Mouse (Mus musculus) thymus, adult 2 months (tissue): ENCODE results near the gene Thbs4. TPM values are rescaled to one million over a fixed set of nuclear protein-coding genes. Genes with fewer than 3 reads are reported as not detected.

Experiments
- DNase-seq: peaks from one replicate; pipeline ENCODE4 v3.0.0; 2021
- H3K27ac ChIP-seq: fragments of 200-500 bp; 2 replicates; pipeline ENCODE4 v1.5.1; 2012; ENCODE audit warnings: low read length, control low read depth; ENCODE audit not compliant: control insufficient read depth, insufficient read depth
- H3K27me3 ChIP-seq: fragments of 200-500 bp; 2 replicates; pipeline ENCODE4 v1.6.1; 2012; ENCODE audit warnings: mild to moderate bottlenecking, low read length, moderate library complexity, mixed read lengths; ENCODE audit not compliant: control insufficient read depth, insufficient read depth
- H3K36me3 ChIP-seq: fragments of 200-500 bp; 2 replicates; pipeline ENCODE4 v1.6.1; 2012; ENCODE audit warnings: mild to moderate bottlenecking, low read length, moderate library complexity; ENCODE audit not compliant: control insufficient read depth, insufficient read depth
- H3K4me1 ChIP-seq: fragments of 200-500 bp; replicated peaks from 2 replicates; pipeline ENCODE4 v1.6.1; 2012; ENCODE audit warnings: low read length; ENCODE audit not compliant: control insufficient read depth, insufficient read depth
- H3K4me3 ChIP-seq: fragments of 200-500 bp; 2 replicates; pipeline ENCODE4 v1.5.1; 2012; ENCODE audit warnings: mild to moderate bottlenecking, low read length, control low read depth, moderate library complexity; ENCODE audit not compliant: control insufficient read depth, insufficient read depth
- CTCF ChIP-seq: fragments of 200-500 bp; IDR thresholded peaks from 2 replicates; pipeline ENCODE4 v1.5.1; 2012; ENCODE audit warnings: mild to moderate bottlenecking, control low read depth, low read length, moderate library complexity, borderline replicate concordance; ENCODE audit not compliant: control insufficient read depth, poor library complexity, insufficient read depth; ENCODE audit errors: extremely low read depth
- POLR2A ChIP-seq: fragments of 200-500 bp; IDR thresholded peaks from 2 replicates; pipeline ENCODE4 v1.6.1; 2012; ENCODE audit warnings: mild to moderate bottlenecking, low read length, control low read depth, moderate library complexity; ENCODE audit not compliant: control insufficient read depth, poor library complexity, insufficient read depth; ENCODE audit errors: extremely low read depth
- WGBS: fragments of 180-500 bp; shearing (Covaris S2); methylation state at CpG from one replicate; pipeline ENCODE4 v1.1.7; 2018; 5-methylcytosine and 5-hydroxymethylcytosine counted together
- polyA plus RNA-seq: library from polyadenylated mRNA; depleted of rRNA; stranded (reverse); fragments of >200 nt; gene quantifications from 2 replicates; pipeline ENCODE4 v1.2.3, GENCODE M21; 2012

Thbs4 gene
- polyA plus RNA-seq, 1 experiment, result 3.4 TPM

GRCm38 (mm10) chr13:92751726-92752565 is 42.7 kb downstream of the Thbs4 start:
- 75% methylated on average over 21 of the region's 21 CpGs for WGBS
- no peaks in the 10 kb centered on the region for H3K36me3 ChIP-seq
- H3K4me3 ChIP-seq, result no peak overlapping the region
- H3K27me3 ChIP-seq, result no peaks in the 10 kb centered on the region
- H3K27ac ChIP-seq, result no peak overlapping the region
- H3K4me1 ChIP-seq, result no peaks in the 10 kb centered on the region
- TF ChIP-seq POLR2A (no peak), CTCF (peak; percentile 65; the same call in 1 of the 2 replicates)
- no peak for DNase-seq

GRCm38 (mm10) chr13:92750976-92751518 is 43.6 kb downstream of the Thbs4 start:
- H3K27ac ChIP-seq, result no peak overlapping the region
- DNase-seq, result peak; percentile 77
- WGBS, result 26% methylated on average over 7 of the region's 7 CpGs

GRCm38 (mm10) chr13:92743337-92743736 is 51.3 kb downstream of the Thbs4 start:
- Histone ChIP-seq H3K27ac (no peak overlapping the region), H3K27me3 (no peaks in the 10 kb centered on the region), H3K36me3 (no peaks in the 10 kb centered on the region), H3K4me1 (peaks cover 11% of the 10 kb centered on the region), H3K4me3 (no peak overlapping the region)
- TF ChIP-seq CTCF, result no peak
- TF ChIP-seq POLR2A, result no peak
- DNase-seq, result no peak
- WGBS, result 95% methylated on average over 5 of the region's 5 CpGs

More at GRCm38 (mm10) chr13:92750976-92751518, 43.6 kb downstream of the Thbs4 start:
- H3K4me3 ChIP-seq, result no peak overlapping the region
- H3K36me3 ChIP-seq, result no peaks in the 10 kb centered on the region
- H3K27me3 ChIP-seq, result no peaks in the 10 kb centered on the region
- no peak for TF ChIP-seq POLR2A
- no peak for TF ChIP-seq CTCF
- no peaks in the 10 kb centered on the region for H3K4me1 ChIP-seq

- peaks cover 11% of the 10 kb centered on the region for H3K4me1 ChIP-seq
- H3K36me3 ChIP-seq, result no peaks in the 10 kb centered on the region
- no peak overlapping the region for H3K27ac ChIP-seq
- no peak overlapping the region for H3K4me3 ChIP-seq
- H3K27me3 ChIP-seq, result no peaks in the 10 kb centered on the region
- no peak for TF ChIP-seq CTCF
- no peak for TF ChIP-seq POLR2A
- no peak for DNase-seq
- WGBS, result 81% methylated on average over 4 of the region's 4 CpGs
These were observed 51.7 kb downstream of the Thbs4 start for GRCm38 (mm10) chr13:92742886-92743285.

- Histone ChIP-seq H3K4me1 (peaks cover 20% of the 10 kb centered on the region), H3K27me3 (no peaks in the 10 kb centered on the region), H3K4me3 (no peak overlapping the region), H3K27ac (no peak overlapping the region), H3K36me3 (no peaks in the 10 kb centered on the region)
- DNase-seq, result no peak
- TF ChIP-seq CTCF, result no peak
- no peak for TF ChIP-seq POLR2A
- 24% methylated on average over 2 of the region's 2 CpGs for WGBS
These were observed 53.8 kb downstream of the Thbs4 start for GRCm38 (mm10) chr13:92740671-92741270.

GRCm38 (mm10) chr13:92739858-92740257 is 54.8 kb downstream of the Thbs4 start:
- 73% methylated on average over 3 of the region's 3 CpGs for WGBS
- Histone ChIP-seq H3K27ac (no peak overlapping the region), H3K4me1 (peaks cover 20% of the 10 kb centered on the region), H3K4me3 (no peak overlapping the region), H3K36me3 (no peaks in the 10 kb centered on the region), H3K27me3 (no peaks in the 10 kb centered on the region)
- TF ChIP-seq CTCF (no peak), POLR2A (no peak)
- DNase-seq, result no peak
